Mouse (Mus musculus) E14TG2a.4 (cell line): Measurements from ENCODE around the gene Dhx9.

Experiments used
- CTCF ChIP-seq: conservative IDR thresholded peaks from 2 replicates; pipeline ENCODE4 v1.5.1; 2014; ENCODE audit warnings: low read length
- NANOG ChIP-seq: IDR thresholded peaks from 2 replicates; pipeline ENCODE4 v1.6.1; 2014; ENCODE audit warnings: borderline replicate concordance, low read length, mixed read lengths
- POU5F1 ChIP-seq: IDR thresholded peaks from 2 replicates; pipeline ENCODE4 v1.6.1; 2014; ENCODE audit warnings: low read length, borderline replicate concordance

DNA sequence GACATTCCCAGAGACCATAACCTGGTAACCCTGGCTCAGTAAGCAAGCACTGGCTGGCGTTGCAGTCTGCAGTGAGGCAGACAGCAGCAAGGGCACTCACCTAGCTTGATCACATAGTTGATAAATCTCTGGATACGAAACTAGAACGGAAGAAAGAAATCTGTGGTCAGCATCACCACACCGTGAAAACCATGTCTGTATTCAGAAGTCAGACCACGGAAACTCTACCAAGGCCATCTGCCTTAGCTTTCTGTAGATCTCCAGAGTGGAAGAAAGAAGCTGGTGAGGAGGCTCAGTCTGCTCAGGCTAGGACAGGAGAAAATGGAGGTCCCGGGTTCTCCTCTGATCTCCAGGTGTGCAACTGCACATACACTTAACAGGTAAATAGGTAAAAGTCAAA, 21.6 kb upstream of the Dhx9 start:
- TF ChIP-seq CTCF = no peak
- TF ChIP-seq POU5F1 = no peak
- no peak for TF ChIP-seq NANOG
